Mouse (Mus musculus) layer of hippocampus, adult 2 months (tissue): ENCODE data around the gene Plekhg6. TPM values are rescaled to one million over a fixed set of nuclear protein-coding genes. Genes with fewer than 3 reads are reported as not detected.

Experiments used
- DNase-seq, 2 experiments: peaks; one replicate each; pipeline ENCODE4 v3.0.0; 2022; ENCODE audit warnings: low spot score in 2 of 2
- H3K27ac ChIP-seq: fragments of 200-600 bp; 2 replicates; pipeline ENCODE4 v1.8.1; 2022
- H3K4me3 ChIP-seq: fragments of 200-600 bp; 2 replicates; pipeline ENCODE4 v1.8.1; 2022; ENCODE audit warnings: mild to moderate bottlenecking
- CTCF ChIP-seq: fragments of 200-600 bp; conservative IDR thresholded peaks from 2 replicates; pipeline ENCODE4 v1.8.1; 2022; ENCODE audit warnings: antibody characterized with exemption, mild to moderate bottlenecking, moderate library complexity
- total RNA-seq, 2 experiments: library from RNA; stranded (reverse); gene quantifications; 2 replicates each; pipeline ENCODE4 v1.2.3; 2021

Gene Plekhg6
- total RNA-seq, 2 experiments from 2014 or later: 0.17 TPM; not detected in 1

- Histone ChIP-seq H3K4me3 (no peak overlapping the region), H3K27ac (no peak overlapping the region)
- no peak for TF ChIP-seq CTCF
- DNase-seq: no peak
Measured at GRCm38 (mm10) chr6:125411661-125412060, 31.1 kb upstream of the Plekhg6 start.

- TF ChIP-seq CTCF: no peak
- no peak overlapping the region for H3K4me3 ChIP-seq
- DNase-seq: no peak
- no peak overlapping the region for H3K27ac ChIP-seq
Measured at GRCm38 (mm10) chr6:125410995-125411547, 30.5 kb upstream of the Plekhg6 start.

GRCm38 (mm10) chr6:125410551-125410950 lies 30.0 kb upstream of the Plekhg6 start:
- Histone ChIP-seq H3K27ac (no peak overlapping the region), H3K4me3 (no peak overlapping the region)
- TF ChIP-seq CTCF: no peak
- DNase-seq: no peak

- no peak overlapping the region for H3K27ac ChIP-seq
- no peak for TF ChIP-seq CTCF
Measured at GRCm38 (mm10) chr6:125407657-125408056, 27.1 kb upstream of the Plekhg6 start.

GRCm38 (mm10) chr6:125407224-125407623 lies 26.6 kb upstream of the Plekhg6 start:
- TF ChIP-seq CTCF: no peak
- DNase-seq: no peak
- no peak overlapping the region for H3K4me3 ChIP-seq
- no peak overlapping the region for H3K27ac ChIP-seq

More at GRCm38 (mm10) chr6:125407657-125408056, 27.1 kb upstream of the Plekhg6 start:
- no peak for DNase-seq
- H3K4me3 ChIP-seq: no peak overlapping the region

- no peak for TF ChIP-seq CTCF
- Histone ChIP-seq H3K4me3 (no peak overlapping the region), H3K27ac (no peak overlapping the region)
- no peak for DNase-seq
Measured at GRCm38 (mm10) chr6:125405461-125406382, 25.1 kb upstream of the Plekhg6 start.

- H3K4me3 ChIP-seq: no peak overlapping the region
- DNase-seq: no peak
- no peak for TF ChIP-seq CTCF
- H3K27ac ChIP-seq: no peak overlapping the region
Measured at GRCm38 (mm10) chr6:125389853-125390252, 9.3 kb upstream of the Plekhg6 start.

GRCm38 (mm10) chr6:125386080-125386479 lies 5.5 kb upstream of the Plekhg6 start:
- Histone ChIP-seq H3K27ac (no peak overlapping the region), H3K4me3 (no peak overlapping the region)
- DNase-seq: no peak
- no peak for TF ChIP-seq CTCF

GRCm38 (mm10) chr6:125385066-125385974 lies 4.7 kb upstream of the Plekhg6 start:
- TF ChIP-seq CTCF: peak; percentile 82
- DNase-seq: no peak
- H3K27ac ChIP-seq: no peak overlapping the region
- H3K4me3 ChIP-seq: no peak overlapping the region

GRCm38 (mm10) chr6:125382024-125382423 lies 1.4 kb upstream of the Plekhg6 start:
- Histone ChIP-seq H3K4me3 (no peak overlapping the region), H3K27ac (no peak overlapping the region)
- no peak for DNase-seq
- TF ChIP-seq CTCF: no peak

- no peak for TF ChIP-seq CTCF
- Histone ChIP-seq H3K4me3 (no peak overlapping the region), H3K27ac (no peak overlapping the region)
- no peak for DNase-seq
Measured at GRCm38 (mm10) chr6:125379781-125380180, 812 bp downstream of the Plekhg6 start.

- H3K4me3 ChIP-seq: no peak overlapping the region
- H3K27ac ChIP-seq: no peak overlapping the region
- no peak for TF ChIP-seq CTCF
- no peak for DNase-seq
Measured at GRCm38 (mm10) chr6:125378621-125379020, 2.0 kb downstream of the Plekhg6 start.
